In genomic region chr9:74294479-74294878, GRCm38 (mm10) we compare ENCODE assay signal across 20 mouse cellular contexts.
"Had no signal": no experiment of that assay in that cellular context is flagged by ENCODE, and none has a peak within 500 bp of the region (broad histone marks: within the 10 kb centered on the region; RNA-seq: fewer than 3 reads in every experiment).

No protein-coding gene starts in this region.

- H3K27me3 ChIP-seq: limb, embryonic 13.5 days; liver, embryonic 13.5 days; midbrain, embryonic 12.5 days; midbrain, embryonic 15.5 days; neural tube, embryonic 12.5 days; stomach, embryonic 15.5 days had no signal

- DNase-seq: kidney, adult 18-20 months; kidney, adult 9 months; kidney, postnatal 14 days; kidney, postnatal 4 days; layer of hippocampus, adult 9-11 months; liver; liver, embryonic 13.5 days; retina, postnatal 1 day; right cerebral cortex, postnatal 25 days; spleen, adult 18-20 months; thymus, postnatal 25 days had no signal

- H3K9ac ChIP-seq: limb, embryonic 13.5 days; liver, embryonic 13.5 days; midbrain, embryonic 12.5 days; midbrain, embryonic 15.5 days; neural tube, embryonic 12.5 days; neural tube, embryonic 15.5 days; stomach, embryonic 15.5 days had no signal

- H3K36me3 ChIP-seq: limb, embryonic 10.5 days; limb, embryonic 13.5 days; liver, embryonic 13.5 days; midbrain, embryonic 12.5 days; midbrain, embryonic 15.5 days; neural tube, embryonic 12.5 days; neural tube, embryonic 15.5 days; stomach, embryonic 15.5 days had no signal

- H3K4me2 ChIP-seq: limb, embryonic 13.5 days; liver, embryonic 13.5 days; midbrain, embryonic 12.5 days; midbrain, embryonic 15.5 days; neural tube, embryonic 12.5 days; neural tube, embryonic 15.5 days; stomach, embryonic 15.5 days had no signal

- H3K27ac ChIP-seq: limb, embryonic 10.5 days; limb, embryonic 13.5 days; liver, embryonic 13.5 days; macrophage; midbrain, embryonic 12.5 days; midbrain, embryonic 15.5 days; neural tube, embryonic 12.5 days; neural tube, embryonic 15.5 days; stomach, embryonic 15.5 days had no signal

- H3K4me3 ChIP-seq: limb, embryonic 10.5 days; limb, embryonic 13.5 days; liver, embryonic 13.5 days; midbrain, embryonic 12.5 days; midbrain, embryonic 15.5 days; neural tube, embryonic 12.5 days; neural tube, embryonic 15.5 days; stomach, embryonic 15.5 days had no signal

- H3K9me3 ChIP-seq: limb, embryonic 10.5 days; limb, embryonic 13.5 days; liver, embryonic 13.5 days; midbrain, embryonic 12.5 days; midbrain, embryonic 15.5 days; neural tube, embryonic 12.5 days; neural tube, embryonic 15.5 days; stomach, embryonic 15.5 days had no signal

- H3K4me1 ChIP-seq: limb, embryonic 10.5 days; limb, embryonic 13.5 days; liver, embryonic 13.5 days; midbrain, embryonic 12.5 days; neural tube, embryonic 12.5 days; neural tube, embryonic 15.5 days; stomach, embryonic 15.5 days had no signal

- ATAC-seq: intestine, embryonic 16.5 days; midbrain, embryonic 15.5 days had no signal
